Mouse (Mus musculus) heart, adult 2 months (tissue): Measurements from ENCODE around the gene Snd1. TPM values are rescaled to one million over a fixed set of nuclear protein-coding genes. Genes with fewer than 3 reads are reported as not detected.

Experiments used
- DNase-seq, 2 experiments: peaks; one replicate each; pipeline ENCODE4 v3.0.0; 2021
- H3K27ac ChIP-seq: fragments of 200-600 bp; 2 replicates; pipeline ENCODE4 v1.8.1; 2022
- H3K27me3 ChIP-seq: fragments of 200-500 bp; 2 replicates; pipeline ENCODE4 v1.6.1; 2012; ENCODE audit warnings: mild to moderate bottlenecking, low read length, inconsistent platforms, mixed read lengths; ENCODE audit not compliant: control insufficient read depth, insufficient read depth
- H3K36me3 ChIP-seq: fragments of 200-500 bp; 2 replicates; pipeline ENCODE4 v1.6.1; 2012; ENCODE audit warnings: low read length, inconsistent platforms; ENCODE audit not compliant: control insufficient read depth, insufficient read depth
- H3K4me1 ChIP-seq: fragments of 200-500 bp; 2 replicates; pipeline ENCODE4 v1.6.1; 2011; ENCODE audit warnings: low read length; ENCODE audit not compliant: control insufficient read depth, insufficient read depth
- H3K4me3 ChIP-seq: fragments of 200-600 bp; 2 replicates; pipeline ENCODE4 v1.8.1; 2022
- H3K79me2 ChIP-seq: fragments of 200-500 bp; replicated peaks from 2 replicates; pipeline ENCODE4 v1.6.1; 2012; ENCODE audit warnings: mild to moderate bottlenecking, inconsistent platforms, low read length, moderate library complexity, mixed read lengths; ENCODE audit not compliant: control insufficient read depth, insufficient read depth
- H3K9ac ChIP-seq: fragments of 200-500 bp; 2 replicates; pipeline ENCODE4 v1.6.1; 2012; ENCODE audit warnings: low read depth, mild to moderate bottlenecking, control low read depth, inconsistent platforms, low read length, mixed read lengths
- CTCF ChIP-seq: fragments of 200-600 bp; IDR thresholded peaks from 2 replicates; pipeline ENCODE4 v1.8.1; 2022; ENCODE audit warnings: antibody characterized with exemption, mild to moderate bottlenecking, moderate library complexity
- EP300 ChIP-seq: fragments of 200-500 bp; IDR thresholded peaks from 2 replicates; pipeline ENCODE4 v1.6.1; 2011; ENCODE audit warnings: low read depth, low read length, control low read depth; ENCODE audit not compliant: insufficient read depth
- POLR2A ChIP-seq: fragments of 200-500 bp; IDR thresholded peaks from 2 replicates; pipeline ENCODE4 v1.6.1; 2011; ENCODE audit warnings: mild to moderate bottlenecking, low read depth, low read length, control low read depth; ENCODE audit not compliant: insufficient read depth
- WGBS: fragments of 180-500 bp; shearing (Covaris S2); methylation state at CpG from one replicate; pipeline ENCODE4 v1.1.7; 2018; 5-methylcytosine and 5-hydroxymethylcytosine counted together
- intact Hi-C: fragments of 180-260 bp; cut with DNase I; formaldehyde crosslinking; loops from one replicate; pipeline ENCODE4 v1.15.1; 2025
- polyA plus RNA-seq: library from polyadenylated mRNA; depleted of rRNA; stranded (reverse); fragments of >200 nt; gene quantifications from 2 replicates; pipeline ENCODE4 v1.2.3, GENCODE M21; 2012
- total RNA-seq, 2 experiments: library from RNA; stranded (reverse); gene quantifications; 2 replicates each; pipeline ENCODE4 v1.2.3; 2021

The Snd1 gene
- total and polyA plus RNA-seq, 3 experiments: 39.9 to 74.1 (median 62.4) TPM

DNA sequence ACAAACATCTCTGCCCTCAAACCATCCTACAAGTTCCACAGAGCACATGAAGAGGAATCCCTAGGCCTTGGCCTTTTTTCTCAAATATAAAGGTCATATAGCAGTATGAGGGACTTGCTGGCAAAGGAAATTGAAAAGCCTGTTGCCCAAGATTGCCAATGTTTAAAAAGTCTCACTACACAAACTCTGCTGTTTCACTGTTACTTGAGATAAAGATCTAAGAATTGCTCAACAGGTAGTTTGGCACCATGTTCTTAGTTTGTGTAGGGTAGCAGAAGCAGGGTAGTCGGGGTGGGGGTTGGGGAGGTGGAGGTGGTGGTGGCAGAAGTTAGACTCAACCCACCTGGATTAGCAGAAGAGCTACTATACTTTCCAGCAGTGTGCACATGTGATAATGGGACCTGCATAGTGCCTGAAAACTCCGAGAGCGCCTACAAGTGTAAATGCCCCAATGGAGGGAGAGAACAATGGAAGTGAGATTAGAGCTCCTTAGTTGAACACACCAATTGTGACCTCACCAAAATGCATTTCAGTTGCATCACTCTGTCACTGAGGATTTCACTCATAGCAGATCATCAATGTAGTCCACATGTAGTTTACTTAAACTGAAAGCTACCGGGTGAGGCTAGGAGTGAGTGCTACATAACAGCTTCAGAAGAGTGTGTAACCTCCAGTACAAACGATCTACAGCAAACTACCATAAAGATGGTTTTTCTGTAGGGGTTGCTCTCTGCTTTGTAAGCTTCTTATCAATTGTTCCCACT, 259.1 kb downstream of the Snd1 start:
- no peak overlapping the region for H3K9ac ChIP-seq
- no peak overlapping the region for H3K27ac ChIP-seq
- intact Hi-C loops: no loop called here
- H3K4me1 ChIP-seq: no peaks in the 10 kb centered on the region; the same call in 1 of the 2 replicates
- TF ChIP-seq CTCF (no peak), POLR2A (no peak), EP300 (no peak)
- H3K27me3 ChIP-seq: no peaks in the 10 kb centered on the region
- H3K36me3 ChIP-seq: no peaks in the 10 kb centered on the region
- no peak overlapping the region for H3K4me3 ChIP-seq
- WGBS: 84% methylated on average over 5 of the region's 5 CpGs
- no peak for DNase-seq
- H3K79me2 ChIP-seq: 0 out of 2 replicates have a peak, but pooled peaks cover 1% of the 10 kb centered on the region

DNA sequence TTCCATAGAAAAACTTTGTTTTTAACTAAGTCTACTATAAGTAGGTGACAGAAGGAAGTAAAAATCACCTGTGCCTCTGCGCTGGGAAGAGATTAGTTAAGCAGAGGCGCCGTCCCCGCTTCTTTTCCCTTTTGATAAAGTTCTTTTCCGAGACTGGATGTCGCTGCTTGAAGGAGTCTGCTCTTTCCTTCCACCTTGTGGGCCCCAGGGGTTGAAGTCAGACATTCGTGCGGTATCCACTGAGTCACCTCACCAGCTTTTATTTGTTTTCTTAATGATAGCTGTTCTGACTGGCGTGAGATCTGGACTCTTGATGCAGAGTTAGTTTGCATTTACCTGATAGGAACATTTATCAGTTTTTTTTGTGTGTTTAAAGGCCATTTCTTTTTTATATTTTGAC, 260.2 kb downstream of the Snd1 start:
- WGBS: 70% methylated on average over 9 of the region's 9 CpGs
- no peak overlapping the region for H3K4me3 ChIP-seq
- no peaks in the 10 kb centered on the region for H3K27me3 ChIP-seq
- no peaks in the 10 kb centered on the region for H3K36me3 ChIP-seq
- no peaks in the 10 kb centered on the region; the same call in 1 of the 2 replicates for H3K4me1 ChIP-seq
- TF ChIP-seq POLR2A (no peak), CTCF (no peak), EP300 (no peak)
- H3K79me2 ChIP-seq: 0 out of 2 replicates have a peak, but pooled peaks cover 1% of the 10 kb centered on the region
- H3K9ac ChIP-seq: no peak overlapping the region
- no peak for DNase-seq
- intact Hi-C loops: no loop called here
- H3K27ac ChIP-seq: no peak overlapping the region

DNA sequence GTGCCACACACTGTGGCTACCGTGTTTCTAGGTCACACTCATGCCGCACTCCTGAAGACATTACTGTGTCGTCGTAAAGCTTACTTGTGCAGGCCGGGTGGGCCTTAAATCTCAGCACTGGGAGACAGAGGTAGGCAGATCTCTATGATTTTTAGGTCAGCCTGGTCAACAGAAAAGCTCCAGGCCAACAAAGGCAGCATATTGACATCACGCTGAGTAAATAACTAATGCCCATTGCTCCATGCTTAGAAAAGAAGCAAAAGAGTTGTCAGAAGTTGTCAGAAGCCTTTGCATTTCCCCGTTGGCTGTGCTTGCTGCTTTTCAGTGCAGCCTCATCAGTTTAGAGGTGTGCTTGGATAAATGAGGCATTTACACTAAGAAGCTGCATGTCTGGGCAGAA, 261.7 kb downstream of the Snd1 start:
- WGBS: 96% methylated on average over 7 of the region's 7 CpGs
- no peak for DNase-seq
- Histone ChIP-seq H3K36me3 (no peaks in the 10 kb centered on the region), H3K4me3 (no peak overlapping the region), H3K79me2 (0 out of 2 replicates have a peak, but pooled peaks cover 1% of the 10 kb centered on the region), H3K27ac (no peak overlapping the region), H3K9ac (no peak overlapping the region), H3K27me3 (no peaks in the 10 kb centered on the region), H3K4me1 (no peaks in the 10 kb centered on the region; the same call in 1 of the 2 replicates)
- intact Hi-C loops: no loop called here
- TF ChIP-seq CTCF (no peak), EP300 (no peak), POLR2A (no peak)

DNA sequence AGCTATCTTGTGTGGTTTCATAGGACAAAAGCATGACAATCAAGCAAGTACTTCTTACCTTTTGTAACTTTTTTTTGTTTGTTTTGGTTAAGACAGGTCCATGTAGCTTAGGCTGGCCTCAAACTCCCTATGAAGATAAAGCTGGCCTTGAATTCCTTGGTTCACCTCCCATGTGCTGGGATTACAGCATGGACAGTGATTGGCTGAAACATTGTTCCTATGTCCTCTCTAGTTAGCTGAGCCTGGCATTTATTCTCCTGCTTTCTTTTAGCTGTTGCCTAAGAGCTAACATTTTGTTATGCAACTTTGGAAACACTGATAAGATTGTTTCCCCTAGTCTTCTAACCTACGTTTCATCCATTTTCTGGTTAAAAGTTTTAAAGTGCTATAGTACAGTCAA, 262.7 kb downstream of the Snd1 start:
- TF ChIP-seq POLR2A (no peak), EP300 (no peak), CTCF (no peak)
- intact Hi-C loops: no loop called here
- no peak for DNase-seq
- Histone ChIP-seq H3K27ac (no peak overlapping the region), H3K4me1 (no peaks in the 10 kb centered on the region), H3K79me2 (0 out of 2 replicates have a peak, but pooled peaks cover 1% of the 10 kb centered on the region), H3K27me3 (no peaks in the 10 kb centered on the region), H3K9ac (no peak overlapping the region), H3K36me3 (no peaks in the 10 kb centered on the region), H3K4me3 (no peak overlapping the region)
- WGBS: 53% methylated on average over 1 of the region's 1 CpGs

DNA sequence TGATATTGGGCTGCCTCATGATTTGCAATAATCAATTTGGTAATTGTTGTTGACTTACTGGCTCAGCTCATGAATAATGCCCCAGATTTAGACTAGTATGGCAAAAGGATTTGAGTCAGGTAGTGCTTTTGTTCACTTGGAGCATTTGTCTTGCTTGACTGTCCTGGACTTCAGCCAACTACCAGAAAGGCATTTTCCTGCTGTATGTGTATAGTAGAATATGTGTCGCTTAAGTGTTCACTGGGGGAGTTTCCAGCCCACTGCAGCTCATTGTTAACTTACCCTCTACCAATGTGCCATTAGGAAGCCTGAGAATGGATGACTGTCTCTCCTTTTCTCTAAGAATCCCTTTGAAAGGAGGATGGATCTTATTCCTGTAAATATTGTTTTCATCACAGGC, 268.6 kb downstream of the Snd1 start:
- H3K79me2 ChIP-seq: 0 out of 2 replicates have a peak, but pooled peaks cover 1% of the 10 kb centered on the region
- no peak overlapping the region for H3K4me3 ChIP-seq
- H3K4me1 ChIP-seq: no peaks in the 10 kb centered on the region; the same call in 1 of the 2 replicates
- H3K27me3 ChIP-seq: no peaks in the 10 kb centered on the region
- TF ChIP-seq EP300 (no peak), POLR2A (no peak), CTCF (no peak)
- no peak for DNase-seq
- no peaks in the 10 kb centered on the region; the same call in 1 of the 2 replicates for H3K36me3 ChIP-seq
- H3K27ac ChIP-seq: no peak overlapping the region
- intact Hi-C loops: no loop called here
- 44% methylated on average over 1 of the region's 1 CpGs for WGBS
- no peak overlapping the region for H3K9ac ChIP-seq

DNA sequence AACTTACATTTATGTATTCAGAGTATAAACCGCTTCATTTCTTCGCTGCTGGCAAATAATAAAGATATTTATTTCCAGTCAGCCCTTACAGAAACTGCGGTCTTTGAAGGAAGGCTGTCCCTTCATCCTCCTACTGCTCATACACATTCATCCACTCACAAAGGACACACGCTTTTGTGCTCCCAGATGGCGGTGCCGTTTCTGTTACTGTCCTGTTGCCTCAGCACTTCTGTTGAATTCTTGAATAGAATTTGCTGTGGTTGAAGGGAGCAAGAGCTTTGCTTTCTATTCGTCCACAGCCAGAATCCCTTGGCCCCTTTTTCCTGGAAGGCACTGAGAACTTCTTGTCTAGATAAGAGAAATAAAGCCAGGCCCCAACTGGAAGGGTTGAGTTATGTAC, 270.9 kb downstream of the Snd1 start:
- no peak for DNase-seq
- TF ChIP-seq EP300 (no peak), CTCF (no peak), POLR2A (no peak)
- H3K9ac ChIP-seq: no peak overlapping the region
- no peak overlapping the region for H3K4me3 ChIP-seq
- no peaks in the 10 kb centered on the region; the same call in 1 of the 2 replicates for H3K36me3 ChIP-seq
- H3K4me1 ChIP-seq: no peaks in the 10 kb centered on the region; the same call in 1 of the 2 replicates
- no peak overlapping the region for H3K27ac ChIP-seq
- H3K79me2 ChIP-seq: no peaks in the 10 kb centered on the region
- intact Hi-C loops: no loop called here
- no peaks in the 10 kb centered on the region for H3K27me3 ChIP-seq
- WGBS: 94% methylated on average over 7 of the region's 7 CpGs
